ENCODE assay signal across 17 mouse cellular contexts in the genomic region with DNA sequence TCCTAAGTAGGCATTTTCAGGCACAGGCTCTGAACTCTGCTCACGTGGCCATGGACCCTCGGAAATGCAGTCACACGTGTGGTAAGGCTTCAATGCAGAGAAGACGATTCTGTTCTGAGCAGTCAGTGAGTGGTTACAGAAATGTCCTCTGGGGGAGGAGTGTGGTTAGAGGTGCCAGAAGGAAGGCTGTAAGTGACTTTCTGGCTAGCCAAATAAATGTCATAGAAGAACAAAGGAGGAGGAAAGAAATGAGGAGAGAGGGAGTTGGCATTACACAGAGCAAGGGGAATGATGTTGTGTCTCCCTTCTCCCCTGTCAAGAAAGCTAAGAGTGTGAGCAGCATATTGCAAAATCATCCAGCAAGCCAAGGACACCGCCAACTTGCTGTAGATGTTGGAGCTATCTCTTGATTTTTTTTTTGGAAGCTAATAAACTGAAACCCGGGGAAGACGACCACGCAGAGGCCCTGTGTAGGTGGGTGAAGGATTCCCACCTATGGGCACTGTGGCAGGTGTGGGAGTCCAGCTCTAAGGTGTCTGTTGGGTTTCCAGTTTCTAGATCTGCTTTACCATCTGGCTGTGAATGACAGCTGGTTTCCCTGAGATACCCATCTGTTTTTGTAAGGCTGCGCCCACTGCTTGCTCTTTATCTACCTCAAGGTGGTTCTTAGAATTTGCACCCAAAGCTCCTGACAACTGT. TPM values are rescaled to one million over a fixed set of nuclear protein-coding genes. Genes with fewer than 3 reads are reported as not detected.
DNase-seq lines count a peak whose midpoint lies in the region.
"Had no signal": no experiment of that assay in that cellular context is flagged by ENCODE, and none has a peak within 500 bp of the region (broad histone marks: within the 10 kb centered on the region; RNA-seq: fewer than 3 reads in every experiment).

No protein-coding gene starts in this region.

- intact Hi-C loops in heart, postnatal 25 days (cut with DNase I) = no loop called here

- peak; percentile 15 to 18 for DNase-seq in layer of hippocampus, adult 8-10 months (ENCODE audit: low spot score in 2 of 2)
- DNase-seq in layer of hippocampus, postnatal 14 days (ENCODE audit: low spot score in 2 of 2) = no peak
- peak; percentile 6 for DNase-seq in lung, postnatal 10 days
- no peak for DNase-seq in lung, postnatal 36 days
- DNase-seq in left cerebral cortex, adult 8-10 months (ENCODE audit: low spot score in 2 of 2) = peak; percentile 5 to 85
- DNase-seq in telencephalon, adult 2 months (ENCODE audit: low read depth, low spot score) = peak; percentile 86
- no peak for DNase-seq in heart, postnatal 25 days (ENCODE audit: low spot score)
- DNase-seq in heart, postnatal 4 days = no peak
- DNase-seq: adrenal gland, postnatal 25 days; cerebellum, adult 9-10 months; gastrocnemius, postnatal 36 days; heart, postnatal 14 days; kidney, adult 11 months; liver; liver, postnatal 0 days; thymus, postnatal 25 days had no signal

RNA-seq across cellular contexts. Expression of a gene that starts 48.5 kb away (rescaled TPM):
- not detected for total RNA-seq in layer of hippocampus, adult 8-10 months (2022)
- not detected for total RNA-seq in layer of hippocampus, postnatal 14 days (2021)
- total RNA-seq in left cerebral cortex, adult 8-10 months (2022) = under 1 TPM in 1 of 4 experiments, not detected in 3; 0.33 TPM
- not detected for total RNA-seq in heart, postnatal 25 days (2021)
- not detected for total RNA-seq in heart, postnatal 4 days (2021)
- total RNA-seq: adrenal gland, postnatal 25 days; gastrocnemius, postnatal 36 days; heart, postnatal 14 days; layer of hippocampus, postnatal 10 days had no signal

Comparison
In these comparisons a context has a peak if more than half of its experiments do, and no peak if none do; other contexts are left out.
1. DNase-seq: peak in layer of hippocampus, adult 8-10 months (2 of 2), lung, postnatal 10 days (single experiment), left cerebral cortex, adult 8-10 months (2 of 2) and telencephalon, adult 2 months (single experiment); none in layer of hippocampus, postnatal 14 days (0 of 2), lung, postnatal 36 days (single experiment), heart, postnatal 25 days (single experiment) and heart, postnatal 4 days (single experiment).